Mouse (Mus musculus): ENCODE data around the gene Mtmr3.
A peak's percentile ranks its signal among the peaks of the same experiment; 100 is the strongest.
"Not testable (repeated sequence)": the region's sequence is repeated elsewhere in the genome, so short reads cannot be mapped to it uniquely, and the experiment has no call there.

Mtmr3 gene

DNA sequence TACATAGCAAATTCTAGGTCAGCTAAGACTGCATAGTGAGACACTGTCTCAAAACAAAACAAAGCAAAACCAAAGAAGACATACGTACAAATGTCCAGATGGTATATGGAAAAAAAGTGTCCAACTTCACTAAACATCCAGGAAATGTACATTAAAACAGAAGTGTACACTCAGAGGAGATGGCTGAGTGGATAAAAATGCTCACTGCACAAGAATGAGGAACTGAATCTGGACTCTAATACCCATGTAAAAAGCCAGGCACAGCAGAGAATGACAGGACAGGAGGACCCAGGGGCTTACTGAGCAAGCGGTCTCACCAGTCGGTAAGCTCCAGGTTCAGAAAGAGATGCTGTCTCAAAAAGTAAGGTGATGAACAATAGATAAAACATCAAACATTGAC is 5.3 kb upstream of the Mtmr3 start:
- no peak for DNase-seq

DNA sequence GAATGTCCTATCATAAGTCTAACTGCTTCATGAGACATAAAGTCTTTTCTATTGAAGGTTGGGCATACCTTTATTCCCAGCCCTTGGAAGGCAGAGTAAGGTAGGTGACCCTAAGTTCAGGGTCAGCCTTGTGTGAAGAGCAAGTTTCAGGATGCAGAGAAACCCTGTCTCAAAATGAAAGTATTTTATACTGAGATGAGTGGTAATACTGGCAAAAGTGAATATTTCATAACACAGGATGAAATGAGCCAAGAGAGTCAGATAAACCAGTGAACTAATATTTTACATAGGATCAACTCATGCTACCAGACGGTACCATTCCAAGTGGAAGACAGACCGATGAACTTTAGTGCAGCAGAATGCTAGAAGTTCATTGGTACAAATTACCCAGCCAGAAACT is 3.7 kb upstream of the Mtmr3 start:
- DNase-seq = no peak

DNA sequence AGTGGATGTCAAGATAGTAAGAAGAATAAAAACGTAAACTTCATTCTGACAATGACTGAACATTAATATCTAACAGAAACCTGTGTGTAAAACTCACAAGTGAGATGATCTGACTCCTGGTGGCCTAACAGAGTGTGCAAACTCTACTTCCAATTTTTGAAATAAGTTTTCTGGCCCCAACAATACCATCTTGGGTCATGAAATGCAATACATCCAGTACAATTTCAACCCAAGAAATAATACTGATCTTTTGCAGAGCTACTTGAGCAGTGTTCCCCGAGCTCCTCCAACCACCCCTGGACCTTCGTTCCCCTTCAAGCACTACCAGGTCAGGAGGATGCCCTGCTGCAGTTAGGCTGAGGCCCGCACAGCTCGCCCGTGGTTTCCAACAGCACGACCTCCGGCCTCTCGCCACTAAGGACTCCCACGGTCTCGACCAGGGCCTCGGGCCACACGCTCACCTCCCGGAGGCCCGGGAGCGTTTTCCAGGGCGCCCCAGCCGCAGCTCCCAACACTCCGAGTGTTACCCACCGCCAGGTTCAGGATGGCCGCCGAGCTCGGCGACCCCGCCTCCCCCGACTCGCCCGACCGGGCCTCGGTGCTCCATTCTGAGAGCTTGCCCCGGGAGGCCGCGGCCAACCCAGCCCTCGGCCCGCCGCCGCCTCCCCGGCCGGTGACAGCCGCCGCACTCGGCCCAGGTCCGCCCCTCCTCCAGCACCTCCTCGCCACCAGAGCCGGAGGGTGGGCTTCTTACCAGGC is 635 bp downstream of the Mtmr3 start:
- peak; percentile 45 for DNase-seq

DNA sequence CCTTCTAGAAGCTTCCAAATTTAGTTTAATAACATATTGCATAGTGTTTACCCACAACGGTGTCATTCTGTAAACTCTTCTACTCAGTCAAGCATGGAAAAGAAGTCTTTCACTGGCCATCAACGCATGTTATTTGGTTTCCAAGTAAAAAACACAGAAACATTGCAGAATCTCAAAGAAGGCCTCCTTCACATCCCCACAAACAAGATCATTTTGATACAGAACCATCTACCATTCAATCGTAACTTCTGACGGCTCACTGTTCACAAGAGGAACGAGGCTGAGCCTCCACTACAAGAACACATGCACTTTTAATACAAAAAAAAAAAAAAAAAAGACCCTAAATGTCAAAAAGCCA is 1.2 kb downstream of the Mtmr3 start:
- no peak for DNase-seq

DNA sequence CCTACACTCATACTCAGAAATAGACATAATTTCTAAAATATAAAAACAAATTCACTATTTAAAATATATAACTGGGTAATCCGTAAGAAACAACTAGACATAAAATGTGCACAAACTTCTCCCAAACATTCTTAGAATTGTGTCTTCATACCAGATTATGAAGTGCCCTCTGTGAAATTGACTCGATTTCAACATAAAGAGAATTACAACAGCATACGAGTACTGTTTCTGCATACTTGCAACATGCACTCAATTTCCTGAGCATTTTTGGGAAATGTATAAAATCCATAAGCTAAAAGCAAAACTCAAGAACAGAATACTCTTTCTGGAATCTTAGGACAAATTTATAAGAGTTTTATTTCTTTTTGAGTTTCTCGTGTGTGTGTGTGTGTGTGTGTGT is 2.9 kb downstream of the Mtmr3 start:
- no peak for DNase-seq

DNA sequence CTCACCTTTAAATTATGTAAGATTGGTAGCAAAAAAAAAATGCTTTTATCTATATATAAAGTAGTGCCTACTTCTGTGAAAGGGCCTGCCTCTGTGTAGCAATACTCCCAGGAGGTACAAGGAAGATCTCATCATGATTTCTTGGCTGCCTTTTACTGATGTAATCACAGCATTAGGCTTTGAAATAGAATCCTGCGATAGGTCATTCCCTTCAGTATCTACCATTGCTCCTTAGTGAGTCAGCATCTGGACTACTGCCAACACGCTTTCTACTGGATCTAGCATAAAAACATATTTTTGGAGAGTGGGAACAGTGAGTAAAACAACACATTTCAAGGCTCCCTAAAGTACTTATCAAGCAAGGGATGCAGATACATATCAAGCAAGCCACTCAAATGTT is 16.0 kb downstream of the Mtmr3 start:
- DNase-seq = peak; percentile 15

DNA sequence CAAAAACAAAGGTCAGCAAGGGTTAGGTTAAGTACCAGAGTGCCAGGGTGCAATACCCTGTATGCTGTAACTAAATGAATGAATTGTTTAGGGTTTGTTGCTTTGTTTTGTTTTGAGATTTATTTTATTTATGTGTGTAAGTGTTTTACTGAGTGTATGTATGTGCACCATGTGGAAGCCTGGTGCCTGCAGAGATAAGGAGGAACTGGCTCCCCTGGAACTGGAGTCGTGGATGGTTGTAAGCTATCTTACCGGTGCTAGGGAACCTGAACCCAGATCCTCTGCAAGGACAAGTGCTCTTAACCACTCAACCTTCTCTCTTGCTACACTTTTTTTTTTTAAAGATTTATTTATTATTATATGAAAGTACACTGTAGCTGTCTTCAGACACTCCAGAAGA is 17.6 kb downstream of the Mtmr3 start:
- DNase-seq = no peak

DNA sequence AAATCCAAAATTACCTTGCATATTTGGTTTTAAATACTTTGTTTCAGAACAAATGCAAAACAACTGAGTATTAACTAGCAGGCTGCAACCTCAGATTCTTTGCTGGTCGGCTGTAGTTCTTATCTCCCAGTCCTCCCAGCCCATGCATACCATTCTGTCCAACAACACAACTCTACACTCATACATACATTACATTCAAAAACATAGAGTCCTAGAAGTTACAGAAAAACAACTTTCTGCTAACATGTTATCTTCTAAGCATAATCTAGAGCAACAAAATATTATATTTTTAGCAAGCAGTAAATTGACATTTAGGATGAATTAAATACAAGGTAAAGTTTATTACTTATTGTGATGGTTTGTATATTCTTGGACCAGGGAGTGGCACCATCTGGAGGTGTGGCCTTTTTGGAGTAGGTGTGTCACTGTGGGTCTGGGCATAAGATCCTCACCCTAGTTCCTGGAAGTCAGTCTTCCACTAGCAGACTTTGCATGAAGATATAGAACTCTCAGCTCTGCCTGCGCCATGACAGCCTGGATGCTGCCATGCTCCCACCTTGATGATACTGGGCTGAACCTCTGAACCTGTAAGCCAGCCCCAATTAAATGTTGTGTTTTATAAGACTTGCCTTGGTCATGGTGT is 18.5 kb downstream of the Mtmr3 start:
- not testable (repeated sequence) for DNase-seq

DNA sequence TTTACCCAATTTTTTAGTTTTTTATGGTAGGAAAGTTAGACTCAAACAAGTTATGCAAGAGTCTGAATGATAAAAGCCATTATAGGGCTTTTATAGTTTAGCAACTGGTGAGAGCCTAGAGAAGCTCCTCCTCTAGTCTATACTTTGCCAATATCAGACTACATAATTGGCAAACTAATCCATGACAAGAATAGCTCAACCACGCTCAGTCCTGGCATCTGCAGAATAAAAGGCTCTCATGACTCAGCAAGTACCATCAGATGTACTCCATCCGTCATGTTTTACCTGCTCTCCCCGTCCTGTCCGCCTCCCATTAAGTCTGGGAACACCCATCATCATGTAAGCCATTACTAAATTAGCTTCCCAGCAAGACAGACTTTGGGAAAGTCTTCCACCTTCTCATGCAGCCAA is 23.2 kb downstream of the Mtmr3 start:
- no peak for DNase-seq

DNA sequence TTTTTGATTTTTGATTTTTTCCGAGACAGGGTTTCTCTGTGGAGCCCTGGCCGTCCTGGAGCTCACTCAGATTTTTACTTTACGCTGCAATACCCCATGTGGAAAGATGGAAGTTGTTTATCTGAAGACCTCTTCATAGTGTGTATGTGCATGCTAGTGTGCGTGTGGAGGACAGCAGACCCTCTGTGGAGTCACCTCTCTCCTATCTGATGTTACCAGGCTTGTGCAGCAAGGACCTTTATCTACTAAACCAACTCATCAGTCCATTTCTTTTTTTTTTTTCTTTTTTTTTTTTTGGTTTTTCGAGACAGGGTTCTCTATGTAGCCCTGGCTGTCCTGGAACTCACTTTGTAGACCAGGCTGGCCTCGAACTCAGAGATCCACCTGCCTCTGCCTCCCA is 28.3 kb downstream of the Mtmr3 start:
- no peak for DNase-seq

DNA sequence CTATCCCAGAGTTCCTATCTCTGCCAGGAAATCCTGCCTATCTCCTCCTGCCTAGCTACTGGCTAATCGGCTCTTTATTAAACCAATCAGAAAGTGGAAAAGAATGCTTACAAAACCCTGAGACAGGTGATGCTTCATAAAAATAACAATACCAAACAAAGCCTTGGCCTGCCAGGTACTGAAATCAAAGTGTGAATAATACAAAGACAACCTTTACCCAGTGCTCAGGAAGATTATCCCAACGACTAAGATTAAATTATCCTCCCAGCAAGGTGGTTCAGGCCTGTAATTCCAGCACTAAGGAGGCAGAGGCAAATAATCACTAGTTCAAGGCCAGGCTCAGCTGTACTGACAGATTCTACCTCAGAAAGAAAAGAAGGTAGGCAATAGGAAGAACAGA is 29.1 kb downstream of the Mtmr3 start:
- no peak for DNase-seq

DNA sequence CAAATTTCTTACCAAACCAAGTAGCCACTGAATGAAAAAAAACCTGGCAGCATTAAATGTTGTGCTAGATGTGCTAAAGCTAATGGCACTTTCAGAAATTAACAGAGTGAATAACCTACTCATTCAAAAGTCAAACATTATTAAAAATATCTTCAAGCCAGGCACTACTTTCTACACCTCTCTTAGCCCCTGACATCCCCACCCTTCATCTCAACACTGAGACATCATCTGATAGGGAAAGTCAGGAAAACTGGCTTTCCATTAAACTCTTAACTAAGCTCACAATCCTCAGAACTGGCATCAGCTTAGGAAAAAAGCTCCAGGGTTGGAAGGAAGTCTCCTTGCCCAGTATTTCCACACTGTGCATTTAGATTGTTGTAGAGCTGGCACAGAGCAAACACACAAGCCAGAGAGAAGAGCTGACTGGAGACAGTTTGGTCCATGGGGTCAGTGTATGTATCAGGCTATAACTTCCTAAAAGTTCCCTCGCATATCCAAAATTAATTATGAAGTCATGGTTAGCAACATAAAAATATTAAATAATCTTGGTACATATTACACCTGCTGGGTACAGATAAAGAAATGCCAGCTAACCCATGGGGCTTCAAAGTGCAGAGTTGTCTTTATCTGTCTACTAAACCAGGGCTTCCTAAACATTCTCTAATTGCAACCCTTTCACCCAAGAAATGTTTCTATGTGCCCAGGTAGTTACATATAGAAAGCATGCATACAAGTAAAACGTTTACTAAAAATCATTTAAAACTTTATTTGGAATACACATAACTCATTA is 41.2 kb downstream of the Mtmr3 start:
- no peak for DNase-seq

DNA sequence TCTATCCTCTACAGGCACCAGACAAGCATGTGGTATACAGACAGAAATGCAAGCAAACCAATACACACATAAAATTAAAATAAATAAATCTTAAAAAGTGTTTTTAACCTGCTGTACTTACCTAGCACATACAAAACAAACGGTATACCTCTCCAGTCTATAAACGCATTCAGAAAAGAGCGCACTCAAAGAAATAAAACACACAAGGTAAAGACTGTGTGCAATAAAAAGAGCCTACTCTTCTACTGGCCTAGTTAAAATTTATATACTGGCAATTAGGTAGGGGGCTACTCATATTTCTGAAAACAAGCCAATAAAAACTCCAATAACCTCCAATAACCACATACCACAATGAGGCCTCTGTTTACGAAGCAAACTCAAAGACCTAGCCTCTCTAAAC is 47.1 kb downstream of the Mtmr3 start:
- no peak for DNase-seq

DNA sequence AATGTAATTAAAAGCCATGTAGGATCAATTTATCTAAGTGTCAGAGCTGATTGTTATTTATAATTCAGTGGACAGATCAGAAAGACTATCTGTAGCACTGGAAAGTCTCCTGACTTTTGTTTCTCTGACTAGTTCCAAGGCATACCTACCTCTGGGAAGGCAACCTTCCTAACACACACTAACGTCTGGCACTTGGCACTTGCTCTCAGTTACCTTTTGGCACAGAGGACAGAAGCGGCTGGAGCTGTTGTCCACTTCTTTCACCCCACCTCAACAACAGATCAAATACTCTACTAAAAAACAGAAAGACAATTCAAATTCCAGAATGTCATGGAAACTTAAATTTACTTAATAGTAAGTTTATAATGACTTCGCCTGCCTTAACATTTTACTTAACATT is 48.7 kb downstream of the Mtmr3 start:
- DNase-seq = no peak

DNA sequence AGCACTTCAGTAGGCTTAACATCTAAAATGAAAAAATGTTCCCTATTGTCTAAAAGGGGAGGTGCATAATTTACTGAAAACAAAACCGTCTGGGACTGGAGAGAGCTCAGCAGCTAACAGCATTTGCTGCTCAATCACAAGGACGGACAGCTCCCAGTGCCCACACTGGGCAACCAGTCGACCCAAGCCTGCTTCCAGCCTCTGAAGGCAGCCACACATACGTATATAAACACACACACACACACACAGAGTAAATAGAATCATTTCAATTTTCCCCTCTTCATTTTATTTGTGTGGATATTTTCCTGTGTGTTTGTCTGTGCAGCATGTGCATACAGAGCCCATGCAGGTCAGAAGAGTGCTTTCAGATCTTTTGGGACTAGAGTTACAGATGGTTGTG is 49.3 kb downstream of the Mtmr3 start:
- DNase-seq = no peak

DNA sequence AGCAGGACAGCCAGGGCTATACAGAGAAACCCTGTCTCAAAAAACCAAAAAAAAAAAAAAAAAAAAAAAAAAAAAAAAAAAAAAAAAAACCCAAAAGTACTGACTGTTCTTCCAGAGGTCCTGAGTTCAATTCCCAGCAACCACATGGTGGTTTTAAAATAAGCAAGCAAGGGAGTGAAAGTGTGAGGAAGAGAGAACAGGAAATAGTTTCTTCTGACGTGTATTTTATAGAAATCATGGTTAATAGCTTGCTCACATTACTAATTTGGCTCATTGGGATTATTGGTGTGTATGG is 50.1 kb downstream of the Mtmr3 start:
- DNase-seq = not testable (repeated sequence)

DNA sequence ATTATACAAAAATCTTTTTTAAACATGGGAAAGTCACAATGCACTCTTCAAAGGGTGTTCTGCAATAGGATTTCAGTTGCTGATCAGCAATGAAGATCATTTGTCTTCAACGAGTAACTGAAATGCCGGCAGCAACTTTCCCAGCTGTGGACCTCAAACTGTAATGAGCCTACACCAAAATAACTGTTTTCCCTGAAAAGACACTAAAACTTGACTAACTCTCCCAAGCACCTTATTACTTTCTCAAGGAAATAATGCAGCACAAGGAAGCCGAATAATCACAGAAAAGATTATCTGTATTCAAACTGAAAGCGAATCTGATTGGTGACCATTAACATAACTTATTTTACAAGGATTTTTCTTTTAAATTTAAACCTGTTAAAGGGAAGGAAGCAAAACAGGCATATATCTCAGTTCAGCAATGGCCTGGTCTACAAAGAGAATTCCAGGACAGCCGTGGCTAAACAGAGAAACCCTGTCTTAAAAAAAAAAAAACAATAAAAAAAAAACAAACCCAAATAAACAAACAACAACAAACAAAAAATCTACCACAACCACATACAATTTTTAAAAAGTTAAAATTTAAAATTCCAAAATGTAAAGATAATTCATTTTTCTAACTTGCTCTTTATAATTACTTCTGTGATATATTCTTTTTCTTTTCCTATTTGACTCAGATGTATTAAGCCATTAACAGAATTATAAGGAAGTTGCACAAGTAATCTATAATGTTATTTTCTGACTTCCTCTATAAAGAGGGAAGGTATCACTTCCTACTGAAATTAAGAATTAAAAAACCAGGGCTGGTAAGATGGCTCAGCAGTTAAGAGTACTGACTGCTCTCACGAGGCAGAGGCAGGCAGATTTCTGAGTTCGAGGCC is 50.7 kb downstream of the Mtmr3 start:
- DNase-seq = no peak

DNA sequence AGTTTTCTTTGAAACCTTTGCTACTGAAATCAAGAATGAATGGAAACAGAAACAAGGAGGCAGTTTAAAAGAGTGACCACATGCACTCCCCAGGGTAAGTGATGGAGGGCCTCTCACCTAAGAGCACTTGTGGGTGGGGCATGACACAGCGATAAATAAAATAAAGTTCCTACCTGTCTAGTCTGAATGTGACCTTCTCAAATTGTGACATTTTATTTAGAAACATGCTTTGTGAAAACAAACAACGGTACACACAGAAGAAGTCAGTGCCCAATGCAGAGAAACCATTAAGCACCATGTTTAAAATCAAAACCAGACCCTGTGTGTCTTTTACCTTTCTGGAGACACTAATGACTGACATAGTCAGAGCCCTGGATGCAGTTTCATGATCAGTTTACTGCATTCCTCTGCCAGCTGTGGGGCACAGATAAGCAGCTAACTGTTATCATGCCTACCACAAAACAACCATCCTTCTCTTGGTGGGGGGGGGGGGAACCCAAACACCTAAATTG is 51.6 kb downstream of the Mtmr3 start:
- no peak for DNase-seq

DNA sequence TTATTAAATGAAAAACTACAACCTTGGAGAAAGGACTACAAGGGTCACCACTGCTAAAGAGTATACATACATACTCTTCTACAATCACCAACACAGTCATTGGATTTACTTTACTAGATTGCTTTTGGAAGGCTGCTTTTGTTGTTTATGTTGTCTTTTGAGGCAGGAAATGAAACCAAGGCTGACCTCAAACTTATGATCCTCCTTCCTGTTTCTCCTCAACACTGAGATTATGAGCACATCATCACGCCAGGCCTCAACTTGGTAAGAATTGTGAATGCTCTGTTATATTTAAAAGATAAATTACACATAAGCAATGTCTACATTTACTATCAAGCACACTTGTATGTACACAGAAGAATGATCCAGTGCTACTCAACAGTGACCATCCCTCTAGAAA is 58.0 kb downstream of the Mtmr3 start:
- no peak for DNase-seq

DNA sequence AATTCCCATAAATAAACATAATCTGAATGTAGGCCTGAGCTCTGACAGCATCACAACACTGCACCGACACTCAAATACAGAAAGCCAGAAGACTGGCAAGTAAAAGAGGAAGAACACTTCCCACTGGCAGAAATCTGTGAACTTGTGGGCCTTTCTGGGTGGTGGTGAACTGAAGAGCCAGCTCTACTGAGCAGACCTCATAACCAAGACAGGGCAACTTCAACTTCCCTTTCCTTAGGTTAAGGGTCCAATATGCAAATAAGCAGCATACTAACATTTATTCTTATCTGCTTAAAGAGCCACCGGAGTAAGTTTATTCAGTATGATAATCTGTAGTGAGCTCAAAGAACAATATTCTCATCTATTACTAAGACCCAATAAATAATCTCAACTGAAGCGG is 67.5 kb downstream of the Mtmr3 start:
- DNase-seq = no peak

DNA sequence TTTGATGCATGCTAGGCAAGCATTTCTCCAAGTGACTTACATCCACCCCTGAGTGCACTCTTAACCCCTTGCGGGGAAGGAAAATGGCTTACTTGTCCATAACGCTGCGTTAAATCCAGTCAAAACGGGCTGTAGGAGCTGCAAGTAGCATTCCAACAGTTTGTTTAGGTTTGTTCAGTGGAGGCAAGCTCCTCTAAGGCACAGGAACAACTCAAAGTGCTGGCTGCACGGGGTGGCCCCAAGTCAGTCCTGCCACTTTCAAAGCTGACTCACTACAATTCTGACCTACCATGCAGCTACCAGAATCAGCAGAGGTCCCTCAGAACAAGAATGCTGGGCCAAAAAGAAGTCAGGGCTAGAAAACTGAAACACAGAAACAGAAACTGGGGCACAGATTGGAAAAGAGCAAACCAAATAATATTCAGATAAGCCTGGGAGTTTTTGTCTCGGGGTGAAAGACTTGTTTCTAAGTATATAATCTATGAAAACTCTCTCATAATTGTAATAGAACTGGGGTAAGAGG is 72.5 kb downstream of the Mtmr3 start:
- DNase-seq = no peak

DNA sequence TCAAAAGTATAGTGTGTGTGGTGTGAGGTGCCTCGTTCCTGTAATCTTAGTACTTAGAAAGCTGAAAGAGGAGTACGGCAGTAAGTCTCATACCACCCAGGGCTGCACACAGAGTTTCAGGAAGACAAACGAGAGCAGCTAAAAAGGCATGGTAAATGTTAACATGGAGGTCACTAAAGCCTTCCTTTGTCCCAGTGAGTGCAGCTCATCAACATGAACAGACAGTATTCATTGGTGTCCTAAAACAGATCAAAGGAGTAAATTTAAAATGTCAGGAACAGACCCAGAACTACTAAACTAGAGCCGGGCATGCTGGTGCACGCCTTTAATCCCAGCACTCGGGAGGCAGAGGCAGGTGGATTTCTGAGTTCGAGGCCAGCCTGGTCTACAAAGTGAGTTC is 75.7 kb downstream of the Mtmr3 start:
- DNase-seq = no peak

DNA sequence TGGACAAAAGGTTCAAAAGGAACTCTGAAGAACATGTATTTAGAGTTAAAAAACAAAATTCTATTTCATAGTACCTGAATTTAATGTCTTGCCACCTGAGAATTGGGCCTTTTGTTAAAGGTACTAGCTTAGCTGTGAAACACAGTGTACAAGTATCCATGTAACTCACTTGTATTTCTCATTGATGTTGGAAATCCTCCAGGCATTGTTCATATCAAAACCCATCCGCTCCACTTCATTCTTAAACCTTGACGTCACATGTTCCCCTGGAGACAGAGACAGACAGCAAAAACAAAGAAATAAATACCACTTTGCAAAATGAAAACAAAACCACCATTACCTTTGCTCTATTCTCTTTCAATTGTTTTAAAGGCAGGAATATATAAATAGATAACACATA is 87.2 kb downstream of the Mtmr3 start:
- DNase-seq = no peak
